Mouse (Mus musculus) monocyte, adult 2 months (primary cell): ENCODE results near the gene Hist1h2ad.

Source experiments
- DNase-seq, 2 experiments: peaks; one replicate each; pipeline ENCODE4 v3.0.0; 2022; ENCODE audit warnings: low spot score in 2 of 2, low read depth in 1 of 2

The Hist1h2ad gene

DNA sequence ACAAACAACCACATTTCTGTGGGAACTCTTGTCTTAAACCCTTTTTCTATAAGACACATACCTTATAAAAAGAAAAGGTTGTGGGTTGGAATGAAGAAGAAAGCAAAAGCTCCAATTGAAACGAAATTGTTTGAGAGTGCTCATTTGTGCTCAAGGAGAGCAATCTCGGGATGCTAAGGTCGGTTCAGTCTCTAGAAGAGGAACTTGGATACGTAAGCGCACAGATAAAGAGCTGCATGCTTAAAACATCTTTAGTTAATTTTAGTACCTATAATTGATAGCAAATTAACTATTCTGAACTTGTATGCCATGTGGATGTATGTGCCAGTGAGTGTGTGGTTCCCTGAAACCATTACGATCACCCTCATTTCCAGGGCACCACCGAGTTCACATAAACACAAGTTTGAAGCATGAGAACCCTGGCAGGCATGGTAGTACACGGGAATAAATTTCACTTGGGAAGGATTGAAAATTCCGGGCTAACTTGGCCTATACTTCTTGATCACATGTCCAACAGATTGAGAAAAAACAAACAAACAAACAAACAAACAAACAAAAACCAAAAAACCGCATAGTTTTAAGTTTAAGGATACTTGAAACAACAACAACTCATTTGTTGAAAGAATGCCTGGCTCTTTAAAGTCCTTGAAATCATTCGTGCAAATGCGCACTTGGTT lies 46.0 kb downstream of the Hist1h2ad start:
- DNase-seq, result no peak

DNA sequence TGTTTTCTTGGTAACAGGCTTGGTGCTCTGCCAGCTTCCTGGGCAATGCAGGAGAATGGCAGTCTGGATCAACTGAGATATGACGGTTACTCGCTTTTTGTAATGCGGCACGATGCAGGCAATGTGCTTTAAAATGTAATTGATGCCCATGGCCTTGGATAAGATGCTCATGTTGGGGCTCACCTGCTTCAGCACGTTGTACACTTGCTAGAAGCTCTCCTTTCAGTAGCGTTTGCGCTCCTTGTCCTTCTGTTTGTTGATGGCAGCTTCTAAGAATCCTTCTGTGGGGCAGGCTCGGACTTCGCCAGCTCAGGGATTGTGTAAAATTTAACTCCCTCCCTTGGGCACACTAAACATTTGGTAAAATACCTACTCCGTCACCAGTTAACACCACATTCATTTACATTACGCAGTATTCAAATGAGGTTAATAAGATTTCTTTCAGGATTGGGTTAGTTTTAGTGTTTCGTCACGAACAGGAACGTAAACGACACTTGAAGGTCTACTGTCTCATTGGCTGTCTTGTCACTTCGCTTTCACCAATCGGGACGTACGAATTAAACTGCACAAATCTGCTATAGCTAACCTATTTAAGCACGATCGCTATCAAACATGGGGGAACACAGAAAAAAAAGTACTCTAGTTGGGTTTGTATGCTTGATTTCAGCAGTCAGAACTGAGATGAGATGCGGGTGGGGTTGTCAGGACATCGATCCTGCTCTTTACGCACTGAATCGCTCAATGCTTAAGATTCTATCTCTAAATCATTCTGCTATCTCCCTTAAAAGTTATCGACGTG lies 46.8 kb downstream of the Hist1h2ad start, which contains the start of gene Hist1h2be:
Gene Hist1h2be, minus strand, starts transcription at position 392 of the 799 bp plus-strand sequence.
- peak; percentile 38 to 63 for DNase-seq

DNA sequence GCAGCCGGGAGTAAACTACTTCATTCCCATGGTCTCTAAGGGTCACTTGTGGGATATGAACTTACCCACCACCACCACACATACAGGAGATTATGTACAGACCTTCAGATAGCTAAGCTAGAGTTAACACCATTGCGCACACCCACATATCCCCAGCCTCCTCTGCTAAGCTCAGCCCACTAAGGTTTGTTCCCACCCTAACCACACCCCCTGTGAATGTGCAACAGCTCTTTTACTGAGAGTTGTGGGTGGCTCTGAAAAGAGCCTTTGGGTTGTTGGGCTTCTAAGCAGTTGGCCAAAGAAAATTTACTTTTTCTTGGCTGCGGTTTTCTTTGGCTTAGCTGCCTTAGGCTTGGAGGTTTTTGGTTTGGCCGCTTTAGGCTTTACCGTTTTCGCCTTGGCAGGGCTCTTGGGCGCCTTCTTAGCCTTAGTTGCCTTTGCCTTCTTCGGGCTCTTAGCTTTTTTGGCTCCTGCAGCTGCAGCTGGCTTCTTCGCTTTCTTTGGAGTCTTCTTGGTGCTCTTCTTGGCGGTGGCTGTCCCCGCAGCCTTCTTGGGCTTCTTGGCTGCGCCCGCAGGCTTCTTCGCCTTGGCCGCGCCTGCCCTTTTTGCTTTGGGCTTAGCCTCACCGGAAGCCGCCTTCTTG lies 47.5 kb downstream of the Hist1h2ad start:
- DNase-seq, result peak; percentile 57 to 67

DNA sequence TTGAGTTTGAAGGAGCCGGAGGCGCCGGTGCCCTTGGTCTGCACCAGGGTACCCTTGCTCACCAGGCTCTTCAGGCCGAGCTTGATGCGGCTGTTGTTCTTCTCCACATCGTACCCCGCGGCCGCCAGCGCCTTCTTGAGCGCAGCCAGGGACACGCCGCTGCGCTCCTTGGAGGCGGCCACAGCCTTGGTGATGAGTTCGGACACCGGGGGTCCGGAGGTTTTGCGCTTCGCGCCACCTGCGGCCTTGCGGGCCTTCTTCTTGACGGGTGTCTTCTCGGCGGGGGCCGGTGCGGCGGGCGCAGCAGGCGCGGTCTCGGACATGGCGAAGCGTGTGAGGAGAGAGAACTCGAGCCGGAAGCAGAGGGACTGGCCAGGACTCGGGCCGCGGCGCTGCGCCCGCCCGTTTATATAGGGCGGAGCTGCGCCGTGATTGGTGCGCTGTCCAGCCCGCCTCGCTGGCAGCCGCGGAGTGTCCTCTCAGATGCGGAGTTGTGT lies 48.0 kb downstream of the Hist1h2ad start, which contains the start of gene Hist1h1e:
Gene Hist1h1e, minus strand, starts transcription at position 384 of the 497 bp plus-strand sequence.
- DNase-seq, result peak; percentile 66 to 82

DNA sequence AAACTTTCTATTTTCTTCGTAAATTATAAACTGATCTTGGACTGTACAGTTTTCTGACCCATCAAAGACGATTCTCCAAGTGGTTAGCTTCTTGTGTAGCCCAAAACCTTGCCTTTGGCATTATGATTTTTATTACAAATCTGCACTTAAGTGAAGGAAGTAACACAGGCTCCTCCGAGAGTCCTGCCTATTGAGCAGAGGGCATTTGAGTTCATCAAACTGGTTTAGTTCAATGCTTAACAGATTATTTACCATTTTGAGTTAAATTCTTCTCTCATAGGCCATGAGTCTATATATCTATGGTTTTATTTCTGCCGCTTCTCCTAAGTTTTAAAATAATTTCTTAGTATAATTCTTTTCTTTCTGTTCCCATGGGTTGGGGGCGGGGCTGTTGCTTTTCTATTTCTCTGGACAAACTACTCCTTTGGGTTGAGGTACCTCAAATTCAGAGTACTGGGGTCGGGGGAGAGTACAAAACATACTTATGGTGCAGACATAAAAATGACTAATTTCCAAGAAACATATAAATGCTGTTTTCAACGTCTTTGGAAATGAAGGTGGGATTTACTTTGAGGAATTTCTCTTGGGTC lies 48.8 kb downstream of the Hist1h2ad start:
- no peak for DNase-seq
